Mouse (Mus musculus): ENCODE results near the gene Gjb1. TPM values are rescaled to one million over a fixed set of nuclear protein-coding genes. Genes with fewer than 3 reads are reported as not detected.

The Gjb1 gene
- polyA plus RNA-seq, 1 experiment from 2014 or later, result 0.21 TPM

- no peaks in the 10 kb centered on the region for H3K9me3 ChIP-seq (replicated peaks)
- WGBS, result 13% methylated on average over 31 of the region's 36 CpGs
- H3K9ac ChIP-seq, result peak overlapping the region; percentile 64
- peak overlapping the region; percentile 78 for H3K27ac ChIP-seq
- H3K27me3 ChIP-seq, result no peaks in the 10 kb centered on the region
- peaks cover 11% of the 10 kb centered on the region for H3K4me1 ChIP-seq (replicated peaks)
- peak overlapping the region; percentile 67 for H3K4me2 ChIP-seq
- no peak for ATAC-seq (replicated peaks; ENCODE audit: insufficient number of reproducible peaks, insufficient read depth, low FRiP score, low read depth)
- H3K4me3 ChIP-seq, result peak overlapping the region; percentile 71
- no peaks in the 10 kb centered on the region; the same call in 1 of the 2 replicates for H3K36me3 ChIP-seq
These were observed 43.0 kb downstream of the Gjb1 start for GRCm38 (mm10) chrX:101418946-101419724.

- no peaks in the 10 kb centered on the region for H3K27me3 ChIP-seq
- peaks cover 11% of the 10 kb centered on the region for H3K4me1 ChIP-seq (replicated peaks)
- ATAC-seq (replicated peaks; ENCODE audit: insufficient number of reproducible peaks, insufficient read depth, low FRiP score, low read depth), result peak; percentile 95
- H3K9me3 ChIP-seq (replicated peaks), result no peaks in the 10 kb centered on the region
- no peaks in the 10 kb centered on the region; the same call in 1 of the 2 replicates for H3K36me3 ChIP-seq
- H3K4me2 ChIP-seq, result peak overlapping the region; percentile 67
- peak overlapping the region; percentile 84 for H3K27ac ChIP-seq
- WGBS, result 11% methylated on average over 52 of the region's 54 CpGs
- peak overlapping the region; percentile 64 for H3K9ac ChIP-seq
- H3K4me3 ChIP-seq, result peak overlapping the region; percentile 71
These were observed 43.8 kb downstream of the Gjb1 start for GRCm38 (mm10) chrX:101419725-101420699.

- Histone ChIP-seq H3K9me3 (replicated peaks) (no peaks in the 10 kb centered on the region), H3K4me2 (peak within 1 kb of the TSS; percentile 67), H3K27ac (peak within 1 kb of the TSS; percentile 84), H3K9ac (peak within 1 kb of the TSS; percentile 63), H3K27me3 (no peaks in the 10 kb centered on the region), H3K4me3 (peak within 1 kb of the TSS; percentile 71), H3K36me3 (no peaks in the 10 kb centered on the region; the same call in 1 of the 2 replicates), H3K4me1 (replicated peaks) (peaks cover 11% of the 10 kb centered on the region)
- ATAC-seq (replicated peaks; ENCODE audit: insufficient number of reproducible peaks, insufficient read depth, low FRiP score, low read depth), result no peak
- 28% methylated on average over 4 of the region's 4 CpGs for WGBS
These were observed 44.5 kb downstream of the Gjb1 start, which contains the start of gene Zmym3 for GRCm38 (mm10) chrX:101420700-101421095. Gene Zmym3 (minus strand): TSS chrX:101420849.

- Histone ChIP-seq H3K4me2 (no peak overlapping the region), H3K36me3 (no peaks in the 10 kb centered on the region), H3K27ac (no peak overlapping the region), H3K27me3 (no peaks in the 10 kb centered on the region), H3K4me3 (no peak overlapping the region), H3K9me3 (replicated peaks) (no peaks in the 10 kb centered on the region), H3K9ac (no peak overlapping the region), H3K4me1 (replicated peaks) (peaks cover 4% of the 10 kb centered on the region)
- no peak for ATAC-seq (replicated peaks; ENCODE audit: insufficient number of reproducible peaks, insufficient read depth, low FRiP score, low read depth)
- 69% methylated on average over 2 of the region's 2 CpGs for WGBS
These were observed 47.3 kb downstream of the Gjb1 start for GRCm38 (mm10) chrX:101423462-101423861.

- Histone ChIP-seq H3K36me3 (no peaks in the 10 kb centered on the region; the same call in 1 of the 2 replicates), H3K27ac (no peak overlapping the region), H3K4me3 (no peak overlapping the region), H3K9me3 (replicated peaks) (no peaks in the 10 kb centered on the region), H3K9ac (no peak overlapping the region), H3K4me2 (no peak overlapping the region), H3K4me1 (replicated peaks) (0 out of 2 replicates have a peak, but pooled peaks cover 6% of the 10 kb centered on the region), H3K27me3 (no peaks in the 10 kb centered on the region)
- ATAC-seq (replicated peaks; ENCODE audit: insufficient number of reproducible peaks, insufficient read depth, low FRiP score, low read depth), result no peak
- 0% methylated on average over 1 of the region's 1 CpGs for WGBS
These were observed 51.6 kb downstream of the Gjb1 start for GRCm38 (mm10) chrX:101427774-101428173.

GRCm38 (mm10) chrX:101428785-101429141, 52.6 kb downstream of the Gjb1 start:
- peak overlapping the region; percentile 84 for H3K27ac ChIP-seq
- no peaks in the 10 kb centered on the region for H3K9me3 ChIP-seq (replicated peaks)
- H3K4me3 ChIP-seq, result peak overlapping the region; percentile 74
- H3K4me2 ChIP-seq, result peak overlapping the region; percentile 55
- no peaks in the 10 kb centered on the region for H3K27me3 ChIP-seq
- 30% methylated on average over 7 of the region's 7 CpGs for WGBS
- H3K4me1 ChIP-seq (replicated peaks), result 0 out of 2 replicates have a peak, but pooled peaks cover 6% of the 10 kb centered on the region
- ATAC-seq (replicated peaks; ENCODE audit: insufficient number of reproducible peaks, insufficient read depth, low FRiP score, low read depth), result no peak
- no peaks in the 10 kb centered on the region; the same call in 1 of the 2 replicates for H3K36me3 ChIP-seq
- 0 out of 2 replicates have a peak overlapping the region, but pooled peaks have one; percentile 28 for H3K9ac ChIP-seq

- Histone ChIP-seq H3K4me3 (peak within 1 kb of the TSS; percentile 74), H3K36me3 (no peaks in the 10 kb centered on the region; the same call in 1 of the 2 replicates), H3K27ac (peak within 1 kb of the TSS; percentile 95), H3K27me3 (no peaks in the 10 kb centered on the region), H3K9ac (peak within 1 kb of the TSS; percentile 75), H3K9me3 (replicated peaks) (no peaks in the 10 kb centered on the region), H3K4me2 (peak within 1 kb of the TSS; percentile 57), H3K4me1 (replicated peaks) (0 out of 2 replicates have a peak, but pooled peaks cover 6% of the 10 kb centered on the region)
- 20% methylated on average over 51 of the region's 51 CpGs for WGBS
- peak; percentile 94 for ATAC-seq (replicated peaks; ENCODE audit: insufficient number of reproducible peaks, insufficient read depth, low FRiP score, low read depth)
These were observed 53.2 kb downstream of the Gjb1 start, which contains the start of gene Nono for GRCm38 (mm10) chrX:101429142-101429949. Gene Nono (plus strand): TSS chrX:101429318.

- no peaks in the 10 kb centered on the region for H3K27me3 ChIP-seq
- 22% methylated on average over 14 of the region's 14 CpGs for WGBS
- ATAC-seq (replicated peaks; ENCODE audit: insufficient number of reproducible peaks, insufficient read depth, low FRiP score, low read depth), result peak; percentile 56
- peak overlapping the region; percentile 57 for H3K4me2 ChIP-seq
- peak overlapping the region; percentile 75 for H3K9ac ChIP-seq
- H3K9me3 ChIP-seq (replicated peaks), result no peaks in the 10 kb centered on the region
- H3K36me3 ChIP-seq, result no peaks in the 10 kb centered on the region; the same call in 1 of the 2 replicates
- H3K4me1 ChIP-seq (replicated peaks), result 0 out of 2 replicates have a peak, but pooled peaks cover 6% of the 10 kb centered on the region
- H3K27ac ChIP-seq, result peak overlapping the region; percentile 95
- H3K4me3 ChIP-seq, result peak overlapping the region; percentile 74
These were observed 53.8 kb downstream of the Gjb1 start for GRCm38 (mm10) chrX:101429976-101430375.

All from heart, embryonic 15.5 days (tissue).